Mouse (Mus musculus): ENCODE results near the gene Lmntd2. TPM values are rescaled to one million over a fixed set of nuclear protein-coding genes. Genes with fewer than 3 reads are reported as not detected.

Lmntd2 gene
- polyA plus RNA-seq, 1 experiment, result 7.2 TPM

Other genes starting within 250 kb of the Lmntd2 start
- 138 and 161 TPM in 2 replicates for gene Ifitm1, start 246.9 kb downstream of the Lmntd2 start, polyA plus RNA-seq (2012; rRNA removed)
- gene Ifitm3, start 203.3 kb downstream of the Lmntd2 start, polyA plus RNA-seq (2012; rRNA removed), result 306 and 461 TPM in 2 replicates
- 6.3 and 8.3 TPM in 2 replicates for gene Ifitm6, start 196.2 kb downstream of the Lmntd2 start, polyA plus RNA-seq (2012; rRNA removed)
- not detected in 2 replicates for gene Gm17387, start 184.9 kb downstream of the Lmntd2 start, polyA plus RNA-seq (2012; rRNA removed)
- gene B4galnt4, start 153.0 kb downstream of the Lmntd2 start, polyA plus RNA-seq (2012; rRNA removed), result 15.8 and 22.3 TPM in 2 replicates
- gene Pkp3, start 135.9 kb downstream of the Lmntd2 start, polyA plus RNA-seq (2012; rRNA removed), result 101 and 143 TPM in 2 replicates
- 41.3 and 41.8 TPM in 2 replicates for gene Sigirr, start 113.5 kb downstream of the Lmntd2 start, polyA plus RNA-seq (2012; rRNA removed)
- 143 and 205 TPM in 2 replicates for gene Ano9, start 96.3 kb downstream of the Lmntd2 start, polyA plus RNA-seq (2012; rRNA removed)
- gene Ptdss2, start 91.7 kb downstream of the Lmntd2 start, polyA plus RNA-seq (2012; rRNA removed), result 23.6 and 28.1 TPM in 2 replicates
- 146 and 149 TPM in 2 replicates for gene Rnh1, start 41.2 kb downstream of the Lmntd2 start, polyA plus RNA-seq (2012; rRNA removed)
- gene Hras, start 20.1 kb downstream of the Lmntd2 start, polyA plus RNA-seq (2012; rRNA removed), result 82.1 and 91.7 TPM in 2 replicates
- 5.4 and 7.2 TPM in 2 replicates for gene Lrrc56, start 19.9 kb downstream of the Lmntd2 start, polyA plus RNA-seq (2012; rRNA removed)
- 143 and 153 TPM in 2 replicates for gene Rassf7, start 1.8 kb upstream of the Lmntd2 start, polyA plus RNA-seq (2012; rRNA removed)
- 23.1 and 24.7 TPM in 2 replicates for gene Phrf1, start 14.7 kb upstream of the Lmntd2 start, polyA plus RNA-seq (2012; rRNA removed)
- gene Irf7, start 52.4 kb upstream of the Lmntd2 start, polyA plus RNA-seq (2012; rRNA removed), result 159 and 210 TPM in 2 replicates
- gene Cdhr5, start 62.7 kb upstream of the Lmntd2 start, polyA plus RNA-seq (2012; rRNA removed), result 611 and 677 TPM in 2 replicates
- 226 and 321 TPM in 2 replicates for gene Sct, start 65.1 kb upstream of the Lmntd2 start, polyA plus RNA-seq (2012; rRNA removed)
- gene Drd4, start 77.9 kb upstream of the Lmntd2 start, polyA plus RNA-seq (2012; rRNA removed), result 0.08 and 0.21 TPM in 2 replicates
- 17.5 and 19.9 TPM in 2 replicates for gene Deaf1, start 113.6 kb upstream of the Lmntd2 start, polyA plus RNA-seq (2012; rRNA removed)
- gene Tmem80, start 113.7 kb upstream of the Lmntd2 start, polyA plus RNA-seq (2012; rRNA removed), result 33.3 and 37.2 TPM in 2 replicates
- 314 and 414 TPM in 2 replicates for gene Eps8l2, start 124.8 kb upstream of the Lmntd2 start, polyA plus RNA-seq (2012; rRNA removed)
- 554 and 560 TPM in 2 replicates for gene Taldo1, start 178.1 kb upstream of the Lmntd2 start, polyA plus RNA-seq (2012; rRNA removed)
- 54.0 and 56.7 TPM in 2 replicates for gene Gatd1, start 200.1 kb upstream of the Lmntd2 start, polyA plus RNA-seq (2012; rRNA removed)
- 2.0 and 2.9 TPM in 2 replicates for gene Cend1, start 215.4 kb upstream of the Lmntd2 start, polyA plus RNA-seq (2012; rRNA removed)
- 214 and 297 TPM in 2 replicates for gene Slc25a22, start 223.8 kb upstream of the Lmntd2 start, polyA plus RNA-seq (2012; rRNA removed)
- gene Pidd1, start 229.9 kb upstream of the Lmntd2 start, polyA plus RNA-seq (2012; rRNA removed), result 13.0 and 17.0 TPM in 2 replicates
- 642 and 693 TPM in 2 replicates for gene Rplp2, start 233.3 kb upstream of the Lmntd2 start, polyA plus RNA-seq (2012; rRNA removed)
- 185 and 198 TPM in 2 replicates for gene Pnpla2, start 241.1 kb upstream of the Lmntd2 start, polyA plus RNA-seq (2012; rRNA removed)
- gene Cracr2b, start 247.0 kb upstream of the Lmntd2 start, polyA plus RNA-seq (2012; rRNA removed), result 38.6 and 41.4 TPM in 2 replicates

All from large intestine, adult 2 months (tissue).